Mouse (Mus musculus) forebrain, embryonic 16.5 days (tissue): ENCODE measurements around the gene Ssc4d. TPM values are rescaled to one million over a fixed set of nuclear protein-coding genes. Genes with fewer than 3 reads are reported as not detected.

ENCODE experiments used
- ATAC-seq: fragments of 200-750 bp; cut with Nextera tagmentation; 2 replicates; pipeline ENCODE4 v1.8.0; 2017; ENCODE audit warnings: mild to moderate bottlenecking, moderate library complexity
- H3K27ac ChIP-seq: fragments of 300-500 bp; sonication (generic); 2 replicates; pipeline ENCODE4 v1.5.1; 2014; ENCODE audit warnings: low read length, control low read depth
- H3K27me3 ChIP-seq: fragments of 300-500 bp; sonication (generic); replicated peaks from 2 replicates; pipeline ENCODE4 v1.6.1; 2014; ENCODE audit warnings: low read length; ENCODE audit not compliant: control insufficient read depth, insufficient read depth
- H3K36me3 ChIP-seq: fragments of 300-500 bp; sonication (generic); 2 replicates; pipeline ENCODE4 v1.6.1; 2014; ENCODE audit not compliant: control insufficient read depth, insufficient read depth
- H3K4me1 ChIP-seq: fragments of 300-500 bp; sonication (generic); replicated peaks from 2 replicates; pipeline ENCODE4 v1.6.1; 2014; ENCODE audit warnings: low read length; ENCODE audit not compliant: control insufficient read depth, insufficient read depth
- H3K4me2 ChIP-seq: fragments of 300-500 bp; sonication (generic); 2 replicates; pipeline ENCODE4 v1.6.1; 2014; ENCODE audit warnings: mild to moderate bottlenecking, low read length, control low read depth
- H3K4me3 ChIP-seq: fragments of 300-500 bp; sonication (generic); replicated peaks from 2 replicates; pipeline ENCODE4 v1.5.1; 2014; ENCODE audit warnings: mild to moderate bottlenecking, low read length, control low read depth
- H3K9ac ChIP-seq: fragments of 300-500 bp; sonication (generic); replicated peaks from 2 replicates; pipeline ENCODE4 v1.6.1; 2014; ENCODE audit warnings: low read depth, low read length, control low read depth
- H3K9me3 ChIP-seq: fragments of 300-500 bp; sonication (generic); 2 replicates; pipeline ENCODE4 v1.6.1; 2016; ENCODE audit warnings: low read length; ENCODE audit not compliant: control insufficient read depth
- WGBS: fragments of 180-500 bp; shearing (Covaris S2); extraction: QIAGEN DNeasy Blood & Tissue Kit; methylation state at CpG from one replicate; pipeline ENCODE4 v1.1.7; 2014; 5-methylcytosine and 5-hydroxymethylcytosine counted together
- polyA plus RNA-seq: library from polyadenylated mRNA; unstranded; fragments of >200 nt; fragmentation: Nextera tagmentation; extraction: Ambion mirVana; gene quantifications from 2 replicates; pipeline ENCODE4 v1.2.1, GENCODE M21; 2015

Gene Ssc4d
- polyA plus RNA-seq, 1 experiment from 2014 or later, result 1.0 TPM

DNA sequence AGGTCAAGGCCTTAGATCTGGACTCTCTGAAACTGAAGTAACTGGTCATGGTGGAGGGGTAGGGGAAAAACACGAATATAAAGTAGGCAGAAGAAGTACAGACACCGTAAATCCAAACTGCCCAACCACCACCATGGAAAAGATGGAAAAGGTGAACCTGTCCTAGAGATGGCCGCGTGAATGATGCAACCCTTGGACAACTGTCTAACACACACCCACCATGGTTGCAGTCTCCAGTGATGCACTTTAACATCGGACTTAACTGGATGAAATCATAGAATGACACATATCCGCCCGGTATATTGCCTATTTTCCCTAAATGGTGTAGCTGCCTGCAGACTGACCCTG is 39.2 kb downstream of the Ssc4d start:
- Histone ChIP-seq H3K36me3 (peaks cover 6% of the 10 kb centered on the region), H3K4me1 (peaks cover 29% of the 10 kb centered on the region), H3K4me2 (peak overlapping the region; percentile 51), H3K27ac (peak overlapping the region; percentile 98), H3K9ac (peak overlapping the region; percentile 93), H3K9me3 (no peaks in the 10 kb centered on the region), H3K27me3 (no peaks in the 10 kb centered on the region), H3K4me3 (peak overlapping the region; percentile 88)
- WGBS, result 51% methylated on average over 7 of the region's 7 CpGs
- ATAC-seq, result peak; percentile 11

DNA sequence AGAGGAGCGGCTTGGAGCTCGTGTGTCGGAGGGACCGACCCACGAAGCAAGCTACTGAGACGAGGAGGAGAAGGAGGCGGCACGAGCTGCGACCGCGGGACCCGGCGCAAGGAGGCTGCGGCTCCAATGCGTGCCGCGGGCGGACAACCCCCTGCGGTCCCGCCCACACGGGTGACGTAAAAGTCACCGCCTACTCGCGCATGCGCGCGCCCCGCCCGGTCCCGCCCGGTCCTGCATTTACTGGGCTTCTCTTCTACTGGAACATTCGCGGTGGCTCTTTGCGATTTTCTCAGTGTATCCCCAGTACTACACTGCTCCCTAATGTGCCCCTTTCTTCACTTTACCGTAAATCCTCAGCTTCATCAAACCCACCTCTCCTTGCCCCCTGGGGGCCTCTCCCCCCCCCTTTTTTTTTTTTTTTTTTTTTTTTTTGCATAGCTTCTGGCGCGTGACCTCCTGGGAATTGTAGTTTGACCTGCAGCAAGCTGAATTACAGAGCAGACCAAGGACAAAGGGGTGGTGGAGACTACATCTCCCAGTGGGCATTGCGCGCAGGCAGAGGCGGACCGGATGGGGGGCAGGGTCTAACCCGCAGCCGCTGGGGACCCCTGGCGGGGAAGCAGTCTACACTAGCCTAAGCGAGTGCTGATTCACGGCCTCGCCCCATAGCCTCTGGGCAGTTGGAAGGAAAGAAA is 39.7 kb downstream of the Ssc4d start, which contains the start of gene Ywhag:
TSS of gene Ywhag (minus strand) at position 136 of the 695 bp plus-strand sequence.
- peak within 1 kb of the TSS; percentile 88 for H3K4me3 ChIP-seq
- peaks cover 34% of the 10 kb centered on the region for H3K4me1 ChIP-seq
- no peaks in the 10 kb centered on the region for H3K27me3 ChIP-seq
- peaks cover 6% of the 10 kb centered on the region for H3K36me3 ChIP-seq
- H3K9me3 ChIP-seq, result no peaks in the 10 kb centered on the region
- WGBS, result under 1% methylated on average over 48 of the region's 48 CpGs
- peak within 1 kb of the TSS; percentile 51 for H3K4me2 ChIP-seq
- ATAC-seq, result peak; percentile 96
- peak within 1 kb of the TSS; percentile 93 for H3K9ac ChIP-seq
- H3K27ac ChIP-seq, result peak within 1 kb of the TSS; percentile 98

DNA sequence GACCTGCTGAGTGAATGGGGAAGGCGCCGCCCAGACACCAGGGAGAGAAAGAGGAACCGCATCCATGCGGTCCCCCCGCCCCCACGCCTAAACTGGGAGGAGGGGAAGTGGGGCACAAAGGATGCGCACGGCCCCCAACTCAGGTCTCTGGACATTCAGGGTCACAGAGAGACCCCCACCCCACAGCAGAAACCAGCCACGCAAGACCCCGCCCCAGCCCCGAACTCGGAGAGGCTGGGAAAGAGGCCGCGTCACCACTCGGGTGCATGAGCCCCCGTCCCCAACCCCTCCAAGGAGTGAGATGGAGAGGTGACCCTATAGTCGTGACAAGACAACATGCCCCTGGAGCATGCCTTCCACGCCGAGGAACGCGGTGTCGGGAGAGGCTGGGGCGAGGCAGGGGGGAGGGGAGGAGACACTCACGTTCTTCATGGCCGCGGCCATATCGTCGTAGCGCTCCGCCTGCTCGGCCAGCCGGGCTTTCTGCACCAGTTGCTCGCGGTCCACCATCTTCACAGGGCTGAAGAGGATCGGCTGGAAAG is 40.4 kb downstream of the Ssc4d start:
- Histone ChIP-seq H3K9me3 (no peaks in the 10 kb centered on the region), H3K4me3 (peak overlapping the region; percentile 88), H3K4me2 (peak overlapping the region; percentile 47), H3K36me3 (peaks cover 6% of the 10 kb centered on the region), H3K9ac (peak overlapping the region; percentile 93), H3K27me3 (no peaks in the 10 kb centered on the region), H3K4me1 (peaks cover 37% of the 10 kb centered on the region), H3K27ac (peak overlapping the region; percentile 98)
- peak; percentile 54 for ATAC-seq
- WGBS, result under 1% methylated on average over 32 of the region's 35 CpGs

DNA sequence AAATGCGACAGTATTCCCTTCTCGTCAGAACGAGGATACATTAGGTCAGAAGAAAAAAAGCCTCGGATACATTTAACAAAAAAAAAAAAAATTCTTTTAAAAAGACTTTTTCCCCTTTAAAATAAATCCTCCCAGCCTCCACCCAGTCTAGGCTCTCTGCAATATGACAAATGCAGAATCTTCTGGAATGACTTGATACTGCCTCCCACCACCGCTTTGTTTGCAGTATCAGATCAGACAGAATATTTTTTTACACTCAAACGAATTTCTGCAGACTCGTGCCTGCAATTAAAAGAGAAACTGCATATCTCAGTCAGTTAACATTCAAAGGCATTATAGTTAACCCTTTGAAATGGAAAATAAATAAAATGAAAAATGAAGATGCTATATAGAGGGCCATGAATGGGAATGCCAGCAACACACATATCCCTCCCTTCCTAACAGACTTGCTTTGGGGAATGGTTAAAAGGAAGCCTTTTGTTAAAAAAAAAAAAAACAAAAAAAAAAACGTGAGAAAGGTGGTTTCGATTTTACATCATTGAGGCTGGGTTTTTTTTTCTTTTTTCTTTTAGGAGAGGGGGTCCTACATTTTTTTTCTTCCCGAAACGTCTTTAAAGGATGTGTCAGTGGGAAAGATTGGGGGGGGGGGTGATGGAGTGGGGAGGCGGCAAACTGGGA is 41.0 kb downstream of the Ssc4d start:
- Histone ChIP-seq H3K36me3 (peaks cover 6% of the 10 kb centered on the region), H3K27me3 (no peaks in the 10 kb centered on the region), H3K4me2 (peak overlapping the region; percentile 47), H3K9ac (peak overlapping the region; percentile 93), H3K9me3 (no peaks in the 10 kb centered on the region), H3K27ac (peak overlapping the region; percentile 98), H3K4me3 (peak overlapping the region; percentile 88), H3K4me1 (peaks cover 39% of the 10 kb centered on the region)
- ATAC-seq, result no peak
- 4% methylated on average over 11 of the region's 12 CpGs for WGBS

DNA sequence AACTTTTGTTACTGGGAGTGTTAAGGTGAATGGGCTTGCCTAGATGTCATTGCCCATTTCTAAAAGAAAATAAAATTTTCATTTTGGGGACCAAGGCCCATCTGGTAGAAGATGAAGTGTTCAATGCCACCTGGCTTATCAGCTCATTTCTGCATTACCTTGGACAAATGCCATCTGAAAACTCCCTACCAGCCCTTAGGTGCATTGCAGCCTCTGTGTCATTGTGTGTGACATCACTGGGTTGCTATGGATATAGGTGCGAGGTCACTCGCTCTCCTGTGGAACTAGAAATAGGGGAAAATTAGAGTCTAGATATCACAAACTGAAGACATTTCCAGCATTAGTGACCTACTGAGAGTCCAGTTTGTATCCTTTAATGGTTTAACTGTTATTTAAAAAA is 42.0 kb downstream of the Ssc4d start:
- Histone ChIP-seq H3K36me3 (peaks cover 6% of the 10 kb centered on the region), H3K4me1 (peaks cover 42% of the 10 kb centered on the region), H3K27ac (no peak overlapping the region), H3K9ac (no peak overlapping the region), H3K4me2 (peak overlapping the region; percentile 47), H3K27me3 (no peaks in the 10 kb centered on the region), H3K9me3 (no peaks in the 10 kb centered on the region), H3K4me3 (peak overlapping the region; percentile 26)
- no peak for ATAC-seq
- 69% methylated on average over 2 of the region's 2 CpGs for WGBS

DNA sequence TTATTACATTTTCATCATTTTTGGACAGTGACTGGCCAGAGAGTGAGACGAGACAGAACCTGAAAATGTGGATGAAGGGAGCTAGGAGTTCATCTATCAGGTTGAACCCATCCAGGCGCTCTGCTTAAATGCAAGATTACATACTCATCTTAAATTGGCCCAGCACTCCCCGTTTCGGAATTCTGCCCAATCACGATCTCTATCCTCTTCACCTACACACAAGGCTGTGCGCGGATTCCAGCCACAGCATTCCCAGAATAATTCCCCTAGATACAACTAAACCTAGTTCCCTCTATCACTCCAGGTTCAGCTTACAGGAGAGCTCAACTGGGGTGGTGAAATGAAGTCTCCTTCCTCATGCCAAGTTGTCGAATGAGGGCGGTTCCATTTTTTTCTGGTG is 42.8 kb downstream of the Ssc4d start:
- no peak overlapping the region for H3K9ac ChIP-seq
- peaks cover 6% of the 10 kb centered on the region for H3K36me3 ChIP-seq
- H3K27me3 ChIP-seq, result no peaks in the 10 kb centered on the region
- H3K9me3 ChIP-seq, result no peaks in the 10 kb centered on the region
- H3K4me1 ChIP-seq, result peaks cover 50% of the 10 kb centered on the region
- no peak overlapping the region for H3K27ac ChIP-seq
- 88% methylated on average over 9 of the region's 9 CpGs for WGBS
- peak overlapping the region; percentile 47 for H3K4me2 ChIP-seq
- H3K4me3 ChIP-seq, result peak overlapping the region; percentile 12
- ATAC-seq, result no peak

DNA sequence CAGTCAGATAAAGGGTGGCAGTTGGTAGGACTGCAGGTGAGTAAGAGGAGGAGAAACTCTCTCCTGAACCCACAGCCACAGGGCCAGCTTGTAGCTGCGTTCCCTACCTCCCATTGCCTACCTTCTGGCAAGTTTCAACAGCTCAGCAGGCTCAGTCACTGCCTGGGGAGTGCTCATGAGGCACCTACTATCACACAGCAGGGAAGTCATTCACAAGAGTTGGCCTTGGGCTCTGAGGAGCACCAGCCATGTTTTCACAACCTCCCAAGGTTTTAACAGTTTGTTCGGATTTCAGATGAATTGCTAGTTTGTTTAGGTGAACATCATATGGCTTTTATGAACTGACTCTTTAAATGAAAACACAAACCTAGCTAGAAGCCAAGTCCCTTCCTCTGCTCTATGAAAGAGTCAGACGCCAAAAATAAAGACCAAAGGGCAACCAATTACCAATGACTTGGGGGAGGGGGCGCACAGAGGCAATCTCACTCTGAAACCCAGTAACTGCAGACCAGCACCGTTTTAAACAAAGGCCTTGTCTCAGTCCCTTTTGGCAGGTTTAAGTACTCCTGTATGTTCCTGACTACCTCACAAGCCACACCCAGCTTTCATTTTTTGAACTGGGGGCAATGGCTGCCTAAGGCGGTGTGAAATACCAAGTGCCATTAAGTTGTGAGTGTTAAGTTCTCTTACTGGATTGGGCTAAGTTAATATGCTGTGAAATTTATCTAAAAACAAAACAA is 44.5 kb downstream of the Ssc4d start:
- peaks cover 6% of the 10 kb centered on the region for H3K36me3 ChIP-seq
- H3K4me2 ChIP-seq, result no peak overlapping the region
- H3K9me3 ChIP-seq, result no peaks in the 10 kb centered on the region
- H3K9ac ChIP-seq, result no peak overlapping the region
- no peaks in the 10 kb centered on the region for H3K27me3 ChIP-seq
- 82% methylated on average over 6 of the region's 6 CpGs for WGBS
- no peak overlapping the region for H3K27ac ChIP-seq
- ATAC-seq, result no peak
- peaks cover 60% of the 10 kb centered on the region for H3K4me1 ChIP-seq
- no peak overlapping the region for H3K4me3 ChIP-seq

DNA sequence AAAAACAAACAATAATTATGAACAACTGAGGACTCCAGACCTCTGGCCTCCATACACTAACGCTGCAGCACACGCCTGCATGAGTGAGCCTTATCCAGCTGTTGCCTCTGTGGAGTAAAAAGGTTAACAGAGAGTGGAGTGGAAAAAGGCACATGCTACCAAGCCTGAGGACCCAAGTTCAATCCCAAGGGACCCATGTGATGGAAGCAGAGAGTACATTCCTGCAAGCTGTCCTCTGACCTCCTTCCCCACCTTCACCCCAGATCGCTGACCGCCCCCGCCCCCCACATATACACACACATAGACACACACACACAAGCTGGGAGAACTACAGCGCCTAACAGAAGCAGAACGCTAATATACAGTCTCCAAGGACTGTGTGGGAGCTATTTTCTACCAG is 50.4 kb downstream of the Ssc4d start:
- H3K27me3 ChIP-seq, result no peaks in the 10 kb centered on the region
- no peak overlapping the region for H3K9ac ChIP-seq
- H3K4me2 ChIP-seq, result no peak overlapping the region
- H3K36me3 ChIP-seq, result peaks cover 26% of the 10 kb centered on the region
- H3K9me3 ChIP-seq, result no peaks in the 10 kb centered on the region
- no peak for ATAC-seq
- H3K27ac ChIP-seq, result no peak overlapping the region
- WGBS, result 93% methylated on average over 7 of the region's 7 CpGs
- no peak overlapping the region for H3K4me3 ChIP-seq
- H3K4me1 ChIP-seq, result peaks cover 32% of the 10 kb centered on the region

DNA sequence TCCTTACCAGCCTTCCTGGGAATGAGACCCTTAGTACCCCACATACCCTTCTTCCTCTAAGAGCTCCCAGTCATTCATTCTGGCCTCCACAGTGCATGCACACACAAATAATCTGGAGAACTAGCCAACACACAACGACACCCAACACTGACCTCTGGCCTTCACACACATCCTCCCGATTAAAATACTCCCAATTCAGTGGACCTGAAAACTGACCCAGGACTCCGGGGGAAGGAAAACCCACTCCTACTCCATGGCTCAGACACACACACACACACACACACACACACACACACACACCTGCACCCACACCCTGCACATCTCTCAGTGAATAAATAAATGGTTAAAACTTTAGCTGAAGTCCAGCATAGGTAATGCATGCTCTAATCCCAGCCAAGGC is 54.4 kb downstream of the Ssc4d start:
- 82% methylated on average over 3 of the region's 3 CpGs for WGBS
- no peaks in the 10 kb centered on the region for H3K9me3 ChIP-seq
- peaks cover 33% of the 10 kb centered on the region for H3K36me3 ChIP-seq
- H3K27ac ChIP-seq, result no peak overlapping the region
- no peak overlapping the region for H3K9ac ChIP-seq
- no peak overlapping the region for H3K4me3 ChIP-seq
- peaks cover 5% of the 10 kb centered on the region for H3K4me1 ChIP-seq
- ATAC-seq, result no peak
- H3K27me3 ChIP-seq, result no peaks in the 10 kb centered on the region
- H3K4me2 ChIP-seq, result no peak overlapping the region
